Mouse (Mus musculus) testis, adult 2 months (tissue): ENCODE results near the gene Fcho2.

Experiments used
- CTCF ChIP-seq: fragments of 200-500 bp; IDR thresholded peaks from 2 replicates; pipeline ENCODE4 v1.5.1; 2012; ENCODE audit warnings: low read depth, mild to moderate bottlenecking, inconsistent platforms, low read length, moderate library complexity; ENCODE audit not compliant: control insufficient read depth, insufficient read depth, insufficient replicate concordance
- POLR2A ChIP-seq: fragments of 200-500 bp; IDR thresholded peaks from 2 replicates; pipeline ENCODE4 v1.6.1; 2012; ENCODE audit warnings: low read depth, mild to moderate bottlenecking, inconsistent platforms, low read length, moderate library complexity; ENCODE audit not compliant: control insufficient read depth

DNA sequence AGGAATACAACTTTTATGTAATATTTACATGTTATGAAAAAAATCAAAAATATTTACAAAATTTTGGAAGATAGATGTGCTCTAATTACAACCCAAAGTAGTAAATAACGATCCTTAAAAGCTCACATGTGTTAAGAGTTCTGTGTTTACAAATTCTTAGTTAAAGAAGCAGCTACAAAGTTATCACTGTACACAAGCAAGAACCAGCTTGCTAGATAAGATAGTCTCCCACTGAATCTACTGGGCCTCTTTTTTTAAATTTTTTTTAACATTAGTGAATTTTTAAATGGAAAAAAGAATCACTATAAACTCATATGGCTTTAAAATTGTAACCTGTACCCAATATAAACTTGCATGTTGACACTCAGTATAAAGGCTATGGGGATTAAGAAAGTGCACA is 91.8 kb downstream of the Fcho2 start:
- TF ChIP-seq CTCF (no peak), POLR2A (no peak)
